Mouse (Mus musculus) erythroblast, embryonic 14.5 days (primary cell): ENCODE data around the gene Ctsd. TPM values are rescaled to one million over a fixed set of nuclear protein-coding genes. Genes with fewer than 3 reads are reported as not detected.

Experiments
- H3K27me3 ChIP-seq: 2 replicates; pipeline ENCODE4 v1.6.1; 2012; ENCODE audit warnings: inconsistent platforms; ENCODE audit not compliant: control insufficient read depth
- H3K36me3 ChIP-seq: 2 replicates; pipeline ENCODE4 v1.6.1; 2012; ENCODE audit warnings: mild to moderate bottlenecking, inconsistent platforms; ENCODE audit not compliant: control insufficient read depth
- H3K4me1 ChIP-seq: 2 replicates; pipeline ENCODE4 v1.6.1; 2012; ENCODE audit warnings: inconsistent platforms; ENCODE audit not compliant: control insufficient read depth
- H3K4me3 ChIP-seq: replicated peaks from 2 replicates; pipeline ENCODE3; 2012; ENCODE audit warnings: moderate library complexity, mild to moderate bottlenecking, inconsistent platforms
- H3K9me3 ChIP-seq: 2 replicates; pipeline ENCODE4 v1.6.1; 2012; ENCODE audit warnings: low read length, inconsistent platforms, mixed read lengths; ENCODE audit not compliant: control insufficient read depth
- GATA1 ChIP-seq: IDR thresholded peaks from 2 replicates; pipeline ENCODE4 v1.6.1; 2012; ENCODE audit warnings: low read length, inconsistent platforms, mixed read lengths
- TAL1 ChIP-seq: IDR thresholded peaks from 3 replicates; pipeline ENCODE4 v1.6.1; 2012; ENCODE audit warnings: low read length, inconsistent platforms, mixed read lengths
- polyA plus RNA-seq: library from polyadenylated mRNA; stranded (reverse); fragments of >175 nt; gene quantifications from 2 replicates; pipeline ENCODE4 v1.2.3, GENCODE M21; 2012

The Ctsd gene
- polyA plus RNA-seq: 14.4 and 21.7 TPM in 2 replicates

GRCm38 (mm10) chr7:142387419-142388148 lies at the start of gene Ctsd:
Ctsd (minus strand) TSS chr7:142388038.
- H3K9me3 ChIP-seq: no peaks in the 10 kb centered on the region
- H3K4me3 ChIP-seq: peak within 1 kb of the TSS; percentile 80
- peaks cover 90% of the 10 kb centered on the region for H3K4me1 ChIP-seq
- H3K36me3 ChIP-seq: peaks cover 43% of the 10 kb centered on the region
- TF ChIP-seq GATA1: no peak
- no peak for TF ChIP-seq TAL1
- no peaks in the 10 kb centered on the region for H3K27me3 ChIP-seq

- TF ChIP-seq TAL1 (no peak), GATA1 (no peak)
- Histone ChIP-seq H3K9me3 (no peaks in the 10 kb centered on the region), H3K36me3 (no peaks in the 10 kb centered on the region), H3K4me3 (no peak overlapping the region), H3K4me1 (peaks cover 8% of the 10 kb centered on the region), H3K27me3 (peaks cover 3% of the 10 kb centered on the region)
These were observed 49.5 kb upstream of the Ctsd start for GRCm38 (mm10) chr7:142437324-142437723.

GRCm38 (mm10) chr7:142435524-142435923 lies 47.7 kb upstream of the Ctsd start:
- Histone ChIP-seq H3K4me3 (no peak overlapping the region), H3K4me1 (peaks cover 8% of the 10 kb centered on the region), H3K36me3 (no peaks in the 10 kb centered on the region), H3K27me3 (peaks cover 9% of the 10 kb centered on the region), H3K9me3 (no peaks in the 10 kb centered on the region)
- TF ChIP-seq TAL1 (no peak), GATA1 (no peak)

- H3K4me3 ChIP-seq: no peak within 1 kb of the TSS
- H3K36me3 ChIP-seq: no peaks in the 10 kb centered on the region
- H3K27me3 ChIP-seq: peaks cover 18% of the 10 kb centered on the region
- no peaks in the 10 kb centered on the region for H3K9me3 ChIP-seq
- no peak for TF ChIP-seq TAL1
- no peak for TF ChIP-seq GATA1
- peaks cover 8% of the 10 kb centered on the region for H3K4me1 ChIP-seq
These were observed 46.5 kb upstream of the Ctsd start, which contains the start of gene Syt8 for GRCm38 (mm10) chr7:142434137-142434865. Syt8 (plus strand) TSS chr7:142434850.

- Histone ChIP-seq H3K36me3 (no peaks in the 10 kb centered on the region), H3K9me3 (no peaks in the 10 kb centered on the region), H3K4me1 (peaks cover 8% of the 10 kb centered on the region), H3K27me3 (peaks cover 25% of the 10 kb centered on the region), H3K4me3 (no peak overlapping the region)
- TF ChIP-seq GATA1 (no peak), TAL1 (no peak)
These were observed 45.8 kb upstream of the Ctsd start for GRCm38 (mm10) chr7:142433623-142434022.

- no peaks in the 10 kb centered on the region for H3K9me3 ChIP-seq
- TF ChIP-seq TAL1: no peak
- TF ChIP-seq GATA1: no peak
- H3K4me3 ChIP-seq: no peak overlapping the region
- H3K27me3 ChIP-seq: peaks cover 28% of the 10 kb centered on the region
- no peaks in the 10 kb centered on the region for H3K36me3 ChIP-seq
- H3K4me1 ChIP-seq: peaks cover 6% of the 10 kb centered on the region
These were observed 43.3 kb upstream of the Ctsd start for GRCm38 (mm10) chr7:142431106-142431505.

GRCm38 (mm10) chr7:142430160-142430678 lies 42.4 kb upstream of the Ctsd start:
- TF ChIP-seq TAL1: no peak
- no peak for TF ChIP-seq GATA1
- H3K27me3 ChIP-seq: peaks cover 28% of the 10 kb centered on the region
- H3K36me3 ChIP-seq: no peaks in the 10 kb centered on the region

GRCm38 (mm10) chr7:142428213-142428612 lies 40.4 kb upstream of the Ctsd start:
- H3K27me3 ChIP-seq: peaks cover 28% of the 10 kb centered on the region
- peaks cover 1% of the 10 kb centered on the region for H3K4me1 ChIP-seq
- H3K36me3 ChIP-seq: no peaks in the 10 kb centered on the region
- H3K4me3 ChIP-seq: no peak overlapping the region
- TF ChIP-seq GATA1: no peak
- TF ChIP-seq TAL1: no peak
- no peaks in the 10 kb centered on the region for H3K9me3 ChIP-seq

More at GRCm38 (mm10) chr7:142430160-142430678, 42.4 kb upstream of the Ctsd start:
- no peaks in the 10 kb centered on the region for H3K9me3 ChIP-seq
- no peak overlapping the region for H3K4me3 ChIP-seq
- H3K4me1 ChIP-seq: peaks cover 1% of the 10 kb centered on the region

GRCm38 (mm10) chr7:142425641-142426213 lies 37.9 kb upstream of the Ctsd start:
- no peaks in the 10 kb centered on the region; the same call in 1 of the 2 replicates for H3K36me3 ChIP-seq
- no peak overlapping the region for H3K4me3 ChIP-seq
- H3K9me3 ChIP-seq: no peaks in the 10 kb centered on the region
- TF ChIP-seq TAL1: no peak
- TF ChIP-seq GATA1: no peak
- H3K27me3 ChIP-seq: peaks cover 21% of the 10 kb centered on the region
- peaks cover 26% of the 10 kb centered on the region for H3K4me1 ChIP-seq
